Mouse (Mus musculus) liver, embryonic 16.5 days (tissue): ENCODE data around the gene Fmn2. TPM values are rescaled to one million over a fixed set of nuclear protein-coding genes. Genes with fewer than 3 reads are reported as not detected.

ENCODE experiments used
- ATAC-seq: fragments of 200-750 bp; cut with Nextera tagmentation; 2 replicates; pipeline ENCODE4 v1.8.0; 2017; ENCODE audit warnings: low read depth, mild to moderate bottlenecking, moderate number of reproducible peaks, moderate library complexity
- H3K27ac ChIP-seq: fragments of 300-500 bp; sonication (generic); 2 replicates; pipeline ENCODE4 v1.5.1; 2014; ENCODE audit warnings: mild to moderate bottlenecking, low read length
- H3K27me3 ChIP-seq: fragments of 300-500 bp; sonication (generic); 2 replicates; pipeline ENCODE4 v1.6.1; 2014; ENCODE audit warnings: low read depth, low read length, mixed read lengths; ENCODE audit not compliant: control insufficient read depth, insufficient read depth
- H3K36me3 ChIP-seq: fragments of 300-500 bp; sonication (generic); 2 replicates; pipeline ENCODE4 v1.6.1; 2014; ENCODE audit warnings: mild to moderate bottlenecking; ENCODE audit not compliant: control insufficient read depth, insufficient read depth
- H3K4me1 ChIP-seq: fragments of 300-500 bp; sonication (generic); 2 replicates; pipeline ENCODE4 v1.6.1; 2014; ENCODE audit warnings: low read depth, low read length, mixed read lengths; ENCODE audit not compliant: control insufficient read depth
- H3K4me2 ChIP-seq: fragments of 300-500 bp; sonication (generic); 2 replicates; pipeline ENCODE4 v1.6.1; 2014; ENCODE audit warnings: low read depth, low read length, mixed read lengths
- H3K4me3 ChIP-seq: fragments of 300-500 bp; sonication (generic); 2 replicates; pipeline ENCODE4 v1.5.1; 2014; ENCODE audit warnings: low read depth, mild to moderate bottlenecking, low read length
- H3K9ac ChIP-seq: fragments of 300-500 bp; sonication (generic); 2 replicates; pipeline ENCODE4 v1.6.1; 2014; ENCODE audit warnings: low read depth, low read length
- H3K9me3 ChIP-seq: fragments of 300-500 bp; sonication (generic); replicated peaks from 2 replicates; pipeline ENCODE4 v1.6.1; 2016; ENCODE audit warnings: low read length; ENCODE audit not compliant: control insufficient read depth
- WGBS: fragments of 180-500 bp; shearing (Covaris S2); extraction: QIAGEN DNeasy Blood & Tissue Kit; methylation state at CpG from one replicate; pipeline ENCODE4 v1.1.7; 2014; ENCODE audit not compliant: insufficient replicate concordance; 5-methylcytosine and 5-hydroxymethylcytosine counted together
- polyA plus RNA-seq: library from polyadenylated mRNA; unstranded; fragments of >200 nt; fragmentation: Nextera tagmentation; extraction: Ambion mirVana; gene quantifications from 2 replicates; pipeline ENCODE4 v1.2.1, GENCODE M21; 2015

Fmn2 gene
- polyA plus RNA-seq, 1 experiment from 2014 or later, result 0.04 TPM

DNA sequence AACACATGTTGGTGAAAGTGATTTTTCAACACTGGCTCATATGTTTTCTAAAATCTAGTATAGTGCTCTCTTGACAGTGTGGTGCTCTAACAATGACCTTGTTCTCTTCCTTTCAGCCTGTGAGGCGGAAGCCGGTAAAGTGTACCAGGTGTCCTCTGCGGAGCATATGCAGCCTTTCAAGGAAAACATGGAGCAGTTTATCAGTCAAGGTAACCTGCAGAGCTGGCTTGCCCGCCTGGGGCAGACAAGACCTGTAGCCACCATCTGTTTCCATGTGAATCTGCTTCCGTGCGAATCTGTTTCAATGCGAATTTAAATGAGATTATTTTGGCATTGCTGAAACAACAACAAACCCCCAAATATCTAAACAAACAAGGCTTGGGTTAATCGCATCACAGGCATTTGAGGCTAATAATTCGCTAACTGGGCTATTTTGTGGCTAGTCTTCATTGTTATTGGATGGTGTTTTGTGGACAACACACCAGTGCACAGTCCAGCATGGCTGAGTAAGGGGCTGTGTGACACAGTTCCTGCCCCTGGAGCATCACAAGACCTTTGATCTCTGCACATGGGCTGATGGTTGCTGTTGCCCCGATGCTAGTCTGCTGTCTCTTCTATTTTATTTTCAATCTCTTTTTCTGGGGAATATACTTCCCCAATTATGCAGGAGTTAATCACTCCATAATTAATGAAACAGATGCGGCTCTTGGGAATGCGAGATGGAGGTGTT lies 218.3 kb downstream of the Fmn2 start:
- H3K36me3 ChIP-seq, result no peaks in the 10 kb centered on the region
- H3K4me3 ChIP-seq, result no peak overlapping the region
- H3K9me3 ChIP-seq, result no peaks in the 10 kb centered on the region
- no peak overlapping the region for H3K9ac ChIP-seq
- no peaks in the 10 kb centered on the region for H3K27me3 ChIP-seq
- no peak overlapping the region for H3K27ac ChIP-seq
- H3K4me1 ChIP-seq, result no peaks in the 10 kb centered on the region
- ATAC-seq, result no peak
- H3K4me2 ChIP-seq, result no peak overlapping the region
- WGBS, result 71% methylated on average over 12 of the region's 12 CpGs

DNA sequence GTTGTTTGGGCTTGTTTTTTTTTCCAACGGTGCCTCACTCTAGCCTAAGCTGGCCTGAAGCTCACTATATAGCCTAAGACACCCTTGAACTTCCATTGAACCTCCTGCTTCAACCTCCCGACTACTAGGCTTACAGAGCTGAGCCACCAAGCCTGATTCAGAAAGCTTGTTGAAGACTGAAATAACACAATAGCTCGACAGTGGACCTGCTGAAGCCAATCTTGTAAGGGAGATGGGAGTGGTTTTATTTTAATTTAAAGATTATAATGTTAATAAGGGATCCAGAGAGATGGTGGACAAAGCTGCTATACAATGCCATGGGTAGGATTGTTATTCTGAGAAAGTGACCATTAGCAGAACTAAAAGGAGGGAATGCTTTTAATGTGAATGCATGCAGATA lies 227.1 kb downstream of the Fmn2 start:
- H3K9ac ChIP-seq, result no peak overlapping the region
- no peak for ATAC-seq

DNA sequence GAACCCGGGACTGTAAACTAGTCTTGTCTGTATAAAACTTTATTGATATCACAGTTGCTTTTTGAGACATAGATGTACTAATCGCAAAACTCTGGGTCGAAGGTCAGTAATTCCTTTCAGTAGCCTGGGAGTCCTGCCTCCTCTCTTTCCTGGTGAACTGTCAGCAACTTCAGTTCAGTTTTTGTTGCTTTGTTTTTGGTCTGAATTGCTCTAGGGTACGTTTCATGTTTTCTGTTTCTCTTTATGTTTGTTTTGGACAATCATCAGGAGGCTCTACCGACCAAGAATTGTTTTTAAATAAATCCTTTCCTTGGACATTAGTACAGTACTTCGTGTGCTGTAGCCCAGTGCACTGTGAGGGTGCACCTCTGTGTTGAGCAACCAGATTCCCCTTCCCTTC lies 231.1 kb downstream of the Fmn2 start:
- H3K9me3 ChIP-seq, result no peaks in the 10 kb centered on the region
- ATAC-seq, result no peak
- H3K36me3 ChIP-seq, result no peaks in the 10 kb centered on the region
- H3K4me2 ChIP-seq, result no peak overlapping the region
- no peak overlapping the region for H3K27ac ChIP-seq
- H3K4me3 ChIP-seq, result no peak overlapping the region
- no peak overlapping the region for H3K9ac ChIP-seq
- no peaks in the 10 kb centered on the region for H3K27me3 ChIP-seq
- WGBS, result 52% methylated on average over 6 of the region's 6 CpGs
- H3K4me1 ChIP-seq, result no peaks in the 10 kb centered on the region

More for the DNA sequence above, 227.1 kb downstream of the Fmn2 start:
- Histone ChIP-seq H3K4me3 (no peak overlapping the region), H3K4me1 (no peaks in the 10 kb centered on the region), H3K27me3 (no peaks in the 10 kb centered on the region), H3K9me3 (no peaks in the 10 kb centered on the region), H3K4me2 (no peak overlapping the region), H3K27ac (no peak overlapping the region), H3K36me3 (no peaks in the 10 kb centered on the region)
- WGBS, result 40% methylated on average over 3 of the region's 3 CpGs

DNA sequence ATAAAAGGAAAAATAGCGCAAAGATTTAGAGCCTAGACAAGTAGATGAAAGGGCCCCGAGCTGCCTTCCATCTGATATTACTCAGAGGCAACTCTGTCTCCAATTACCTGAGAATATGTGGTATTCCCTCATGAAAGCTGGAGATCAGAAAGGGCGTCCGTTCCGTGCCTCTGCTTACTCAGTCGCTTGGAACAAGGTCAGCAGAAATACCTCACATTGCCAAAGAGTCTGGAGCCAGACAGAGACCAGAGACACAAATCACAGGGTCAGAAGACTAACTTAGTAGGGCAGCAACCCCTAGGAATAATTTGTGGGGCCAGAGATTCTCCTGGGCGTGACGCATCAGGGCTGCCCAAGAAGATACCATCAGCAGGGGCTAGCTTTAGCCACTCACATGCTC lies 237.3 kb downstream of the Fmn2 start:
- no peak overlapping the region for H3K27ac ChIP-seq
- no peaks in the 10 kb centered on the region for H3K9me3 ChIP-seq
- no peak for ATAC-seq
- no peaks in the 10 kb centered on the region for H3K4me1 ChIP-seq
- H3K4me2 ChIP-seq, result no peak overlapping the region
- H3K9ac ChIP-seq, result no peak overlapping the region
- no peak overlapping the region for H3K4me3 ChIP-seq
- no peaks in the 10 kb centered on the region for H3K27me3 ChIP-seq
- H3K36me3 ChIP-seq, result no peaks in the 10 kb centered on the region
- 61% methylated on average over 8 of the region's 8 CpGs for WGBS

DNA sequence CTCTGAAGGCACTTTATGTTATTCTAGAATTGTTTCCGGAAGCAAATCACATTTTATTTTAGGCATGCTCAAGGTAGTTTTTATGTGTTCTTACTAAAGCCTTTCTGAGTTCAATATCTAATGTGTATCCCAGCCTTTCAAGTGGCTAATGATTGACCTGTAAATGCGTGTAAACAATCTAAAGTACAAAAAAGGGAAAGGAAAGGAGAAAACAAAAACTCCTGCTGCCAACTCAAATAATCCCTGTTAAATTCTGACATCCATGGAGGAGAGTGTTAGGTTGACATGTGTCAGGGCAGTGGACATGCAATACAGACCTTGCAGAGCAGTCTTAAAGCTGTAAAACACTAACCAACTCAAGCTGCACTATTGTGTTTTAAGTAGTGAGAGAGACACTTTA lies 241.0 kb downstream of the Fmn2 start:
- no peak overlapping the region for H3K9ac ChIP-seq
- H3K27ac ChIP-seq, result no peak overlapping the region
- H3K27me3 ChIP-seq, result no peaks in the 10 kb centered on the region
- H3K4me3 ChIP-seq, result no peak overlapping the region
- WGBS, result 50% methylated on average over 2 of the region's 2 CpGs
- peak; percentile 7; the same call in 1 of the 2 replicates for ATAC-seq
- H3K9me3 ChIP-seq, result no peaks in the 10 kb centered on the region
- no peaks in the 10 kb centered on the region for H3K4me1 ChIP-seq
- no peak overlapping the region for H3K4me2 ChIP-seq
- H3K36me3 ChIP-seq, result no peaks in the 10 kb centered on the region

DNA sequence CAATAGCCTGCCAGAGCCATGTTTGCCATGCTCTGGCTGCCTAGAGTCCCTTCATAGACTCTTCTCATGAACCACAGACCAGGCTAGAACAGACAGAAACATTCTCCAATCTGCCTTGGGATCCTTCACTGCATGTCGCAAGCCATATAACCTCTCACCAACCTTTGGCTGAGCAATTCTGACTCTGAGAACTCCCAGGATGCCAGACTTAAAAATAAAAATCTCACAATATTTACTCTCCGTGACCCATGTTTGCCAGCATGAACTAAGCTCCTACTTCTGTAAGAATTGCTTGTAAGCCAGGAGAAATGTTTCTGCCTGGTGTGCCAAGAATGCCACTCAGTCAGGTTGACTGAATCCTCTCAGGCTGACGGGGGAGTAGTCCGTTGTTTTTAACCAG lies 246.9 kb downstream of the Fmn2 start:
- no peak overlapping the region for H3K9ac ChIP-seq
- ATAC-seq, result no peak
- H3K4me2 ChIP-seq, result no peak overlapping the region
- 54% methylated on average over 4 of the region's 4 CpGs for WGBS
- H3K4me3 ChIP-seq, result no peak overlapping the region
- H3K36me3 ChIP-seq, result no peaks in the 10 kb centered on the region
- H3K9me3 ChIP-seq, result no peaks in the 10 kb centered on the region
- no peak overlapping the region for H3K27ac ChIP-seq
- H3K27me3 ChIP-seq, result no peaks in the 10 kb centered on the region
- no peaks in the 10 kb centered on the region for H3K4me1 ChIP-seq

DNA sequence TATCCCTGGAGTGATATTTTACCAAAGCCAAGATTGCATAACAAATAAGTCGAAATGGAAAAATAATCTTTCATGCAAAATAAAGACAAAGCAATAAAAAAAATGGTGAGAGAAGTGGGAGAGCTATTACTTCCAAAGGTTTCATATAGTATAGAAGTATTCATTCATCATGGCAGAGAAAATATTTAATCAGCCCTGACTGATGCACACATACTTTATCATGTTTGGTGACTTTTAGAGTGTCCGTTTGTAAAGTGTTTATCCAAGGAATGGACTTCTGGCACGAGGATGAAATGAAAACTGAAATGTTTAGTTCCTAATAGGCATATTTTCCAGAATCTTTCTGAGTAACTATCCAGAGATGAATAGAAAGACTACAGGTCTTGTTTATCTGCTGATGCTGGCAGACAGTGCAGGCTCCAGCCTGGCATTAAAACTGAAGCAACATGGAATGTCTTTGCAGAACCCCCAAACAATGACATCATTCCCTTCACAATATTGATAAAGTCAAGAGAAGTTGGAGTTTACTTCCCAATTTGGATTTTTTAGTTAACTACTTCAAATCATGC lies 249.4 kb downstream of the Fmn2 start:
- no peak for ATAC-seq
- no peak overlapping the region for H3K4me3 ChIP-seq

DNA sequence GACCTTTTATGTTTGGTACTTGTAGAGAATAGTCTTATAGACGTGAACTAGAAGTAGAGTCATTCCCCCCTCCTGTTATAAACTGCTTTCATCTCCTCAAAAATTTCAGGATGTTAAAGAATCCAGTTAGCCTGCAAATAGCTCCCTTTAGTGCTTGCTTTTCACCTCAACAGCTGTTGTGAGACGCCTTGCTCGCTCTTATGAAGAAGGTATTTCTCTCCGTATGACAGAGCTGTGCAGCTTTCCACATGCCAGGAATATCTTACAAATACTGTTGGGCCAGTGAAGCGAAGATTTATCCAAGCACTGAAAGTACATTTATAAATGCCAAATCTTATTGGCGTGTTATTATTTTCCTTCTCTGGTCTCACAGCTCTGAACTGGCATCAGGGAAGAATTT lies 257.7 kb downstream of the Fmn2 start:
- no peaks in the 10 kb centered on the region for H3K4me1 ChIP-seq
- 62% methylated on average over 6 of the region's 6 CpGs for WGBS

More for the DNA sequence above, 249.4 kb downstream of the Fmn2 start:
- no peak overlapping the region for H3K27ac ChIP-seq
- WGBS, result 45% methylated on average over 3 of the region's 3 CpGs
- no peaks in the 10 kb centered on the region for H3K9me3 ChIP-seq
- H3K4me2 ChIP-seq, result no peak overlapping the region
- H3K36me3 ChIP-seq, result no peaks in the 10 kb centered on the region
- no peaks in the 10 kb centered on the region for H3K27me3 ChIP-seq
- H3K9ac ChIP-seq, result no peak overlapping the region
- H3K4me1 ChIP-seq, result no peaks in the 10 kb centered on the region

GRCm38 (mm10) chr1:174765757-174766156 lies 264.1 kb downstream of the Fmn2 start:
- no peak overlapping the region for H3K9ac ChIP-seq
- ATAC-seq, result no peak
- H3K4me3 ChIP-seq, result no peak overlapping the region
- 36% methylated on average over 2 of the region's 2 CpGs for WGBS
- no peaks in the 10 kb centered on the region for H3K36me3 ChIP-seq
- no peaks in the 10 kb centered on the region for H3K27me3 ChIP-seq
- H3K9me3 ChIP-seq, result no peaks in the 10 kb centered on the region
- H3K27ac ChIP-seq, result no peak overlapping the region
- no peaks in the 10 kb centered on the region for H3K4me1 ChIP-seq
- no peak overlapping the region for H3K4me2 ChIP-seq

More for the DNA sequence above, 257.7 kb downstream of the Fmn2 start:
- H3K4me2 ChIP-seq, result no peak overlapping the region
- no peaks in the 10 kb centered on the region for H3K9me3 ChIP-seq
- no peak for ATAC-seq
- no peak overlapping the region for H3K4me3 ChIP-seq
- H3K36me3 ChIP-seq, result no peaks in the 10 kb centered on the region
- no peaks in the 10 kb centered on the region for H3K27me3 ChIP-seq
- H3K9ac ChIP-seq, result no peak overlapping the region
- no peak overlapping the region for H3K27ac ChIP-seq
